In genomic region chr5:115614948-115615347, GRCm38 (mm10) we compare ENCODE assay signal across 7 mouse cellular contexts. TPM values are rescaled to one million over a fixed set of nuclear protein-coding genes. Genes with fewer than 3 reads are reported as not detected.
DNase-seq lines count a peak whose midpoint lies in the region; ATAC-seq lines count a peak whose summit lies in the region.

No protein-coding gene starts in this region.

- peak; percentile 45 for DNase-seq in midbrain, embryonic 10.5 days (ENCODE audit: low spot score)
- DNase-seq in R1 (ENCODE audit: low read depth, low spot score): peak; percentile 66
- DNase-seq in embryo, embryonic 10.5 days (ENCODE audit: low spot score): peak; percentile 39
- DNase-seq in induced T-regulatory cell, adult 2 months (ENCODE audit: low read depth): peak; percentile 62
- DNase-seq in naive thymus-derived CD4-positive, alpha-beta T cell, adult 2 months (ENCODE audit: low read depth): peak; percentile 65
- DNase-seq in right cerebral cortex, adult 18-20 months: no peak

- no peak overlapping the region for H3K27ac ChIP-seq in midbrain, embryonic 10.5 days (replicated peaks)
- no peak overlapping the region for H3K27ac ChIP-seq in midbrain, embryonic 16.5 days (ENCODE audit: low read length)

- 84% methylated on average over 7 of the region's 7 CpGs for WGBS in midbrain, embryonic 10.5 days
- 88% methylated on average over 7 of the region's 7 CpGs for WGBS in midbrain, embryonic 16.5 days

- no peak overlapping the region for H3K4me3 ChIP-seq in midbrain, embryonic 10.5 days
- no peak overlapping the region for H3K4me3 ChIP-seq in midbrain, embryonic 16.5 days (ENCODE audit: low read depth, low read length)

- no peaks in the 10 kb centered on the region for H3K27me3 ChIP-seq in midbrain, embryonic 10.5 days (ENCODE audit: low read depth, poor library complexity, severe bottlenecking)
- H3K27me3 ChIP-seq in midbrain, embryonic 16.5 days (ENCODE audit: control insufficient read depth, insufficient read depth, low read depth, low read length): no peaks in the 10 kb centered on the region

- H3K36me3 ChIP-seq in midbrain, embryonic 10.5 days: peaks cover 100% of the 10 kb centered on the region
- H3K36me3 ChIP-seq in midbrain, embryonic 16.5 days (ENCODE audit: control insufficient read depth, insufficient read depth, low read length): peaks cover 81% of the 10 kb centered on the region

- no peak for ATAC-seq in midbrain, embryonic 16.5 days

- H3K9me3 ChIP-seq in midbrain, embryonic 10.5 days (replicated peaks): no peaks in the 10 kb centered on the region
- no peaks in the 10 kb centered on the region for H3K9me3 ChIP-seq in midbrain, embryonic 16.5 days (replicated peaks; ENCODE audit: control insufficient read depth, low read length, poor library complexity, severe bottlenecking)

- H3K9ac ChIP-seq in midbrain, embryonic 16.5 days (ENCODE audit: low read depth, low read length): no peak overlapping the region

- no peak overlapping the region for H3K4me2 ChIP-seq in midbrain, embryonic 16.5 days (ENCODE audit: low read length)

- no peaks in the 10 kb centered on the region for H3K4me1 ChIP-seq in midbrain, embryonic 10.5 days
- H3K4me1 ChIP-seq in midbrain, embryonic 16.5 days (ENCODE audit: control insufficient read depth, insufficient read depth, low read length): no peaks in the 10 kb centered on the region

RNA-seq across cellular contexts. Expression of gene Rab35, which starts 16.8 kb away (rescaled TPM):
- 11.8 and 13.3 TPM in 2 replicates for polyA plus RNA-seq in midbrain, embryonic 10.5 days (2016; fragmentation: Nextera tagmentation; extraction: Ambion mirVana)
- polyA plus RNA-seq in midbrain, embryonic 16.5 days (2015; fragmentation: Nextera tagmentation; extraction: Ambion mirVana): 16.5 and 18.5 TPM in 2 replicates

RNA-seq across cellular contexts. Expression of gene Gcn1l1, which starts 49.9 kb away (rescaled TPM):
- 52.5 and 61.2 TPM in 2 replicates for polyA plus RNA-seq in midbrain, embryonic 10.5 days (2016; fragmentation: Nextera tagmentation; extraction: Ambion mirVana)
- polyA plus RNA-seq in midbrain, embryonic 16.5 days (2015; fragmentation: Nextera tagmentation; extraction: Ambion mirVana): 45.1 and 46.7 TPM in 2 replicates

RNA-seq across cellular contexts. Expression of gene Rplp0, which starts 55.7 kb away (rescaled TPM):
- 1,126 and 1,338 TPM in 2 replicates for polyA plus RNA-seq in midbrain, embryonic 10.5 days (2016; fragmentation: Nextera tagmentation; extraction: Ambion mirVana)
- polyA plus RNA-seq in midbrain, embryonic 16.5 days (2015; fragmentation: Nextera tagmentation; extraction: Ambion mirVana): 794 and 826 TPM in 2 replicates
